Mouse (Mus musculus): Measurements from ENCODE around the gene Bpifc. TPM values are rescaled to one million over a fixed set of nuclear protein-coding genes. Genes with fewer than 3 reads are reported as not detected.
A peak's percentile ranks its signal among the peaks of the same experiment; 100 is the strongest.
"Not testable (repeated sequence)": the region's sequence is repeated elsewhere in the genome, so short reads cannot be mapped to it uniquely, and the experiment has no call there.

Bpifc gene
- polyA plus RNA-seq, 1 experiment = not detected

- no peak for TF ChIP-seq GATA1 (IDR thresholded peaks at IDR 0.05; ENCODE audit: low read length)
- no peak for TF ChIP-seq TAL1 (IDR thresholded peaks at IDR 0.05; ENCODE audit: low read length)
- Histone ChIP-seq H3K36me3 (ENCODE audit: control insufficient read depth) (peaks cover 98% of the 10 kb centered on the region), H3K9me3 (ENCODE audit: control insufficient read depth, low read length) (no peaks in the 10 kb centered on the region), H3K4me1 (ENCODE audit: control insufficient read depth) (no peaks in the 10 kb centered on the region; the same call in 1 of the 2 replicates), H3K4me3 (replicated peaks) (no peak overlapping the region), H3K27me3 (ENCODE audit: control insufficient read depth) (no peaks in the 10 kb centered on the region)
Observed at GRCm38 (mm10) chr10:86044066-86044465, 32.4 kb upstream of the Bpifc start.

DNA sequence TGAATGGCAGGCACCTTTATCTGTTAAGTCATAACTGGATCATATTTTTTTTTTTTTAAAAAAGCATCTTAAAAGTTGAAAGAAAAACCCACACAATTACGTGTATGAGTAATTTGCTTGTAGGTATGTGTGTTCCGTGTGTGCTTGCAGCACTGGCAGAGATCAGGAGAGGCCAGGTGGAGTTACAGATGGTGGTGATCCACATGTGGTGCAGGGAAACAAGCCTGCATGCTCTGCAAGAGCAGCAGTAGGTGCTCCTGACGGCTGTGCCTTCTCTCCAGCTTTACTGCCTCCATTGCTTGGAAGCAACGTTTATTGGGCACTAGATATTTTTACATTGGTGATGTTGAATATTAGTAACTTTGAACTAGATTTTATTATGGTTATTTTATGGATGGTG is 32.0 kb upstream of the Bpifc start:
- Histone ChIP-seq H3K27me3 (ENCODE audit: control insufficient read depth) (no peaks in the 10 kb centered on the region), H3K4me3 (replicated peaks) (no peak overlapping the region), H3K9me3 (ENCODE audit: control insufficient read depth, low read length) (no peaks in the 10 kb centered on the region), H3K36me3 (ENCODE audit: control insufficient read depth) (peaks cover 98% of the 10 kb centered on the region), H3K4me1 (ENCODE audit: control insufficient read depth) (no peaks in the 10 kb centered on the region; the same call in 1 of the 2 replicates)
- TF ChIP-seq TAL1 (IDR thresholded peaks at IDR 0.05; ENCODE audit: low read length) (no peak), GATA1 (IDR thresholded peaks at IDR 0.05; ENCODE audit: low read length) (no peak)

- H3K4me1 ChIP-seq (ENCODE audit: control insufficient read depth) = peaks cover 24% of the 10 kb centered on the region
- no peaks in the 10 kb centered on the region for H3K27me3 ChIP-seq (ENCODE audit: control insufficient read depth)
- TF ChIP-seq TAL1 (IDR thresholded peaks at IDR 0.05; ENCODE audit: low read length) (no peak), GATA1 (IDR thresholded peaks at IDR 0.05; ENCODE audit: low read length) (no peak)
- no peak overlapping the region for H3K4me3 ChIP-seq (replicated peaks)
- H3K9me3 ChIP-seq (ENCODE audit: control insufficient read depth, low read length) = peaks cover 1% of the 10 kb centered on the region
- H3K36me3 ChIP-seq (ENCODE audit: control insufficient read depth) = peaks cover 100% of the 10 kb centered on the region
Observed at GRCm38 (mm10) chr10:86034007-86034728, 22.5 kb upstream of the Bpifc start.

DNA sequence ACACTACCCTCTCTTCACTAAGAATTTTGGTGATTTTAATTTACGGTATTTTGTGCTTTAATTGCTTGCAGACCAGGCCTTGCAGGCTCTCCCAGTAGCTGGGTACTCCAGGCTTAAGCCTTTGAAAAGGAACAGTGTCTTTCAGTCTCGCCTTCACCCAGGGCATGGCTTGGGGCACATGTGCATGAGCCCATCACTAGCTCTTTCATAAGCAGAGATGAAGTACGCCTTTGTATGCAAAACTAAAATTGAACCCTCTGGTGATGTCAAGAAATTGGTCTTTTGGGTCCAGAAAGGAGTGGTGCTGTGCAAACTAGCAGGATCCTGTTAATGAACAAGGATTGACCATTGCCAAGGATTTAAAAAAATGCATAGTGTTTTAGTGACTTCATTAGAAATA is 20.8 kb upstream of the Bpifc start:
- Histone ChIP-seq H3K27me3 (ENCODE audit: control insufficient read depth) (no peaks in the 10 kb centered on the region), H3K9me3 (ENCODE audit: control insufficient read depth, low read length) (peaks cover 5% of the 10 kb centered on the region), H3K4me3 (replicated peaks) (no peak overlapping the region), H3K4me1 (ENCODE audit: control insufficient read depth) (peaks cover 40% of the 10 kb centered on the region), H3K36me3 (ENCODE audit: control insufficient read depth) (peaks cover 100% of the 10 kb centered on the region)
- TF ChIP-seq TAL1 (IDR thresholded peaks at IDR 0.05; ENCODE audit: low read length) = no peak
- no peak for TF ChIP-seq GATA1 (IDR thresholded peaks at IDR 0.05; ENCODE audit: low read length)

DNA sequence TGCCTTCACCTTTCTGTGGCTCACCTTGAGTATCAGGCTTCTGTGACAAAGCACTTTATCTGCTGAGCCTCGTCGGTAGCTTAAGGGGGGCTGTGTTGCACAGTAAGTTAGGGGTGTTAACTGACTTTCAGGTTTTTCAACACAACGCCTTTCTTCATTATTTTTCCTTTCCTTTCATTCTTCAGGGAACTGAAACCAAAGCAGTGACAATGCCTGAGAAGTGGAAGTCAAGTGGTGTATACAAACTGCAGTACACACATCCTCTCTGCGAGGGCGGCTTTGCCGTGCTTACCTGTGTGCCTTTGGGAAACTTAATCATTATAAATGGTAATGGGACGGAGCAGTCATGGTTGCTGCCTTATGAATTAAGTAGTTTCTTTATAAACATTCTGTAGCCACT is 19.0 kb upstream of the Bpifc start:
- TF ChIP-seq GATA1 (IDR thresholded peaks at IDR 0.05; ENCODE audit: low read length) = no peak
- peaks cover 97% of the 10 kb centered on the region for H3K36me3 ChIP-seq (ENCODE audit: control insufficient read depth)
- no peak overlapping the region for H3K4me3 ChIP-seq (replicated peaks)
- peaks cover 5% of the 10 kb centered on the region for H3K9me3 ChIP-seq (ENCODE audit: control insufficient read depth, low read length)
- no peaks in the 10 kb centered on the region for H3K27me3 ChIP-seq (ENCODE audit: control insufficient read depth)
- H3K4me1 ChIP-seq (ENCODE audit: control insufficient read depth) = peaks cover 56% of the 10 kb centered on the region

GRCm38 (mm10) chr10:86026807-86027206 is 15.1 kb upstream of the Bpifc start:
- not testable (repeated sequence) for H3K27me3 ChIP-seq (ENCODE audit: control insufficient read depth); H3K9me3 ChIP-seq (ENCODE audit: control insufficient read depth, low read length)
- Histone ChIP-seq H3K4me3 (replicated peaks) (peak overlapping the region; percentile 91), H3K4me1 (ENCODE audit: control insufficient read depth) (peaks cover 69% of the 10 kb centered on the region), H3K36me3 (ENCODE audit: control insufficient read depth) (peaks cover 80% of the 10 kb centered on the region)

GRCm38 (mm10) chr10:86026354-86026753 is 14.7 kb upstream of the Bpifc start:
- peaks cover 70% of the 10 kb centered on the region for H3K4me1 ChIP-seq (ENCODE audit: control insufficient read depth)
- no peaks in the 10 kb centered on the region for H3K27me3 ChIP-seq (ENCODE audit: control insufficient read depth)
- TF ChIP-seq TAL1 (IDR thresholded peaks at IDR 0.05; ENCODE audit: low read length) = peak; percentile 86
- peak; percentile 89 for TF ChIP-seq GATA1 (IDR thresholded peaks at IDR 0.05; ENCODE audit: low read length)
- peaks cover 75% of the 10 kb centered on the region for H3K36me3 ChIP-seq (ENCODE audit: control insufficient read depth)
- H3K4me3 ChIP-seq (replicated peaks) = peak overlapping the region; percentile 91
- H3K9me3 ChIP-seq (ENCODE audit: control insufficient read depth, low read length) = peaks cover 5% of the 10 kb centered on the region

DNA sequence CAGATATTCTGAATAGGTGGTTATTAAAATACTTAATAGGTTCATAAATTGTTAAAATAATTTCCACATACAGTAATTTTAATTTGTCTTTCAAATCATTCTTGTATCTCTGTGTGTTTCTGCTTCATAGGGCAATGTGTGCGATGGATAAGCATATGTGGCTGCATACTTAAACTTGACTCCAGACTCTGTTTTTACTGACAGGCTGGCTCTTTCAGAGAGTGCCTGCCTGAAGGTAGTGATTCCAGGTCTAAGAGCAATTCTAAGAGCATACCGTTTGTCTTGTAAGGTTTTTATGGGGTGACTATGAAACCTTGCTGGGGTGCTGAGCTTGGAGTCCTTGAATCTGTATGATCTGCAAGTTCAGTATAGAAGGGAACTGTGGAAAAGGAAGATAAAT is 14.2 kb upstream of the Bpifc start:
- H3K4me1 ChIP-seq (ENCODE audit: control insufficient read depth) = peaks cover 75% of the 10 kb centered on the region
- H3K36me3 ChIP-seq (ENCODE audit: control insufficient read depth) = peaks cover 71% of the 10 kb centered on the region

DNA sequence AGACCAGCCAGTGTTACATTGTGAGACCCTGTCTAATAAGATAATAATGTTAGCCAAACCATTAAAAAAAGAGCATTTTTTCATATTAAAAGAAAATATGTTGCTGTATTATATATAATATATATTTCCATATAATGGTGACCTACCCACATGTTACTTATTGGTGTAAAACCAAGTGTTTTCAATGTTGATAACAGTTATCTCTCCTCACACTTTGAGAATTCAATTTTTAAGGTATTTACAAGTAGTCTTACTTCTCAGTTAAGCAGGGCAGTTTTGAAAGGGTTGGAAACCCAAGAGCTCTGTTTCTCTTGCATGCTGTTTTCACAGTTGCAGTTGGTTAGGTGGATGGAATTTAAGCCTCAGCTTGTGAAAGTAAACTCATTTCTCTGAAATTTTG is 11.5 kb upstream of the Bpifc start:
- peaks cover 43% of the 10 kb centered on the region for H3K36me3 ChIP-seq (ENCODE audit: control insufficient read depth)
- H3K27me3 ChIP-seq (ENCODE audit: control insufficient read depth) = no peaks in the 10 kb centered on the region
- H3K4me3 ChIP-seq (replicated peaks) = peak overlapping the region; percentile 91
- no peak for TF ChIP-seq TAL1 (IDR thresholded peaks at IDR 0.05; ENCODE audit: low read length)
- no peak for TF ChIP-seq GATA1 (IDR thresholded peaks at IDR 0.05; ENCODE audit: low read length)
- peaks cover 57% of the 10 kb centered on the region for H3K4me1 ChIP-seq (ENCODE audit: control insufficient read depth)
- no peaks in the 10 kb centered on the region for H3K9me3 ChIP-seq (ENCODE audit: control insufficient read depth, low read length)

More for the DNA sequence above, 14.2 kb upstream of the Bpifc start:
- TF ChIP-seq TAL1 (IDR thresholded peaks at IDR 0.05; ENCODE audit: low read length) (no peak), GATA1 (IDR thresholded peaks at IDR 0.05; ENCODE audit: low read length) (no peak)
- Histone ChIP-seq H3K27me3 (ENCODE audit: control insufficient read depth) (no peaks in the 10 kb centered on the region), H3K4me3 (replicated peaks) (peak overlapping the region; percentile 91), H3K9me3 (ENCODE audit: control insufficient read depth, low read length) (peaks cover 5% of the 10 kb centered on the region)

DNA sequence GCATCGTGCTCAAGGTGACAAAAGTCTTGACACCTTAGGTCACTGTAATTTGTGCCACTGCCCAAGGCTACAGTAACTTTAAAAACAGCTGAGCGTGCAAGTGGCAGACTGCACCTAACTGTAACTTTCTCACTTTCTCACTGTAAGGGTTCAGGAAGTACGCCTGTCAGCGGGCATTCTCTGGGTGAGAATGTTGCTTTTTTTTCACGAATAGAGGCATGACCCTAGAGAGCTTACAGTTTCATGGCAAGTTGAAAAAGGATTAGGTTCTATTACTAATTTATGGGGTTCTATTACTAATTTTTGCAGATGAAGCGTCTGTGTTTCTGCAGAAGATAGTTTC is 10.8 kb upstream of the Bpifc start:
- H3K27me3 ChIP-seq (ENCODE audit: control insufficient read depth) = no peaks in the 10 kb centered on the region; the same call in 1 of the 2 replicates
- peak overlapping the region; percentile 91 for H3K4me3 ChIP-seq (replicated peaks)
- H3K36me3 ChIP-seq (ENCODE audit: control insufficient read depth) = peaks cover 36% of the 10 kb centered on the region
- TF ChIP-seq GATA1 (IDR thresholded peaks at IDR 0.05; ENCODE audit: low read length) (no peak), TAL1 (IDR thresholded peaks at IDR 0.05; ENCODE audit: low read length) (no peak)
- peaks cover 50% of the 10 kb centered on the region for H3K4me1 ChIP-seq (ENCODE audit: control insufficient read depth)
- no peaks in the 10 kb centered on the region for H3K9me3 ChIP-seq (ENCODE audit: control insufficient read depth, low read length)
